Mouse (Mus musculus) cerebellum, adult 2 months (tissue): Measurements from ENCODE around the gene Grap.

Experiments
- CTCF ChIP-seq: fragments of 200-500 bp; IDR thresholded peaks from 2 replicates; pipeline ENCODE4 v1.5.1; 2011; ENCODE audit warnings: low read depth, mild to moderate bottlenecking, control low read depth, low read length, moderate library complexity, borderline replicate concordance; ENCODE audit not compliant: insufficient read depth
- POLR2A ChIP-seq: fragments of 200-500 bp; IDR thresholded peaks from 2 replicates; pipeline ENCODE4 v1.6.1; 2011; ENCODE audit warnings: low read length, control low read depth, borderline replicate concordance; ENCODE audit not compliant: insufficient read depth

DNA sequence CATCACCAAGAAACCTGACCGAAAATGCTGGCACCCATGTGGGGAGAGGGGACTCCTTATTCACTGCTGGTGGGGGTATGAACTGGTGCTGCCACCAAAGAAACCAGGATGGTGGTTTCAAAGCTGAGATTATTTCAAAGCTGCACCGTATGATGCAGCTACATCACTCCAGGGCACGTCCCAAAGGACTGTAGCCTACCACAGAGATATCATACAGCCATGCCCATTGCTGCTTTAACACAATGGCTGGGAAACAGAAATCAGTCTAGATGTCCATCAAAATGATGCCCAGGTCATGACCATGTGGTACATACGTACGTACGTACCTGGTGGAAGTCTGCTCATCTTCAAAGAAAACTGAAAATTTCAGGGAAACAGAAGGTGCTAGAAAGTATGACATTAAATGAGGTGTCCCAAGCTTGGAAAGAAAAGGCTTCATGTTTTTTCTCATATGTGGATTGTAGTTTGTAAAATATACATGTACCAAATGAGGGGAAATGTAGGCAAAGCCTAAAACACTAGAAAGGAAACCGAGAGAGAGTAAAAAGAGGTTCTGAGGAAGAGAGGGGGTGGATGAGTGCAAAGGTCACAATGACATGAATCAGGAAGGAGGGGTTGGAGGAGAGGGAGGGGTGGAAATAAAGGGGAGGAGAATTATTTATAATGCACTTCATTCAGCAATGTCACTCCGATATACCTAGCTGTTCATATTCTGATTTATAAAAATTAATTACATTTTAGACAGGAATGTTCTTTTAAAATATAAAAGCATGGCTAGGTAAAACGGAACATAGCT lies 2.4 kb upstream of the Grap start:
- TF ChIP-seq POLR2A (no peak), CTCF (no peak)
